Mouse (Mus musculus): ENCODE measurements around the gene Olfr508. TPM values are rescaled to one million over a fixed set of nuclear protein-coding genes. Genes with fewer than 3 reads are reported as not detected.

Olfr508 gene
- polyA plus RNA-seq, 1 experiment = not detected

DNA sequence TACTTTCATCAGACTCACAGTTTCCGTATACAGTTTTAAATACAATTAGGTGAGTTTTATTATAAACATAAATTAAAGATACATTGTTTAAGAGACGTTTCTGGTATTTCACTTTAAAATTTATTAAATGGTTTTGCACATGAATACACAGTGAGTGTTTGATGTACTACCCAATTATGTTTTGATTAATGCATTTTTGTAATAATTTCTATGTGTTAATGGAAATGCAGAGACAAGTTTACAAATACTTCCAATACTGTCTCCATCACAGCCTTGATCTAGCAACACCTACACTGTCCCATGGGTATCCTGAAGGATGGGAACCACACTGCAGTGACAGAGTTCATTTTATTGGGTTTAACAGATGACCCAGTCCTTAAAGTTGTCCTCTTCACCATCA lies 8.3 kb upstream of the Olfr508 start, which contains the start of gene Olfr507:
Gene Olfr507 (plus strand): TSS at position 301 of the 400 bp plus-strand sequence.
- no peaks in the 10 kb centered on the region for H3K27me3 ChIP-seq (ENCODE audit: control insufficient read depth, insufficient read depth, low read length, poor library complexity, severe bottlenecking)
- TF ChIP-seq EP300 (IDR thresholded peaks at IDR 0.05; ENCODE audit: insufficient read depth, low read depth, low read length) = no peak
- no peak for TF ChIP-seq CTCF (IDR thresholded peaks at IDR 0.05; ENCODE audit: low read depth, low read length)
- no peak for TF ChIP-seq POLR2A (IDR thresholded peaks at IDR 0.05; ENCODE audit: insufficient read depth, low read length)
- no peak within 1 kb of the TSS for H3K27ac ChIP-seq (ENCODE audit: insufficient read depth, low read length)
- H3K36me3 ChIP-seq (ENCODE audit: control insufficient read depth, insufficient read depth, low read length, poor library complexity, severe bottlenecking) = no peaks in the 10 kb centered on the region
- H3K4me3 ChIP-seq (ENCODE audit: low read depth, low read length) = no peak within 1 kb of the TSS
- no peak within 1 kb of the TSS for H3K9ac ChIP-seq (ENCODE audit: low read depth, poor library complexity, severe bottlenecking)
- H3K4me1 ChIP-seq (ENCODE audit: control insufficient read depth, insufficient read depth, low read length) = no peaks in the 10 kb centered on the region
- H3K9me3 ChIP-seq (replicated peaks; ENCODE audit: control insufficient read depth, insufficient read depth, low read length, poor library complexity, severe bottlenecking) = 0 out of 2 replicates have a peak, but pooled peaks cover 2% of the 10 kb centered on the region

GRCm38 (mm10) chr7:108651806-108652205 lies 22.0 kb downstream of the Olfr508 start, which contains the start of gene Olfr509:
Gene Olfr509 (minus strand): TSS chr7:108651906.
- TF ChIP-seq POLR2A (IDR thresholded peaks at IDR 0.05; ENCODE audit: insufficient read depth, low read length) (no peak), EP300 (IDR thresholded peaks at IDR 0.05; ENCODE audit: insufficient read depth, low read depth, low read length) (no peak), CTCF (IDR thresholded peaks at IDR 0.05; ENCODE audit: low read depth, low read length) (no peak)
- H3K36me3 ChIP-seq (ENCODE audit: control insufficient read depth, insufficient read depth, low read length, poor library complexity, severe bottlenecking) = no peaks in the 10 kb centered on the region
- no peaks in the 10 kb centered on the region for H3K9me3 ChIP-seq (replicated peaks; ENCODE audit: control insufficient read depth, insufficient read depth, low read length, poor library complexity, severe bottlenecking)
- no peaks in the 10 kb centered on the region for H3K27me3 ChIP-seq (ENCODE audit: control insufficient read depth, insufficient read depth, low read length, poor library complexity, severe bottlenecking)
- no peak within 1 kb of the TSS for H3K27ac ChIP-seq (ENCODE audit: insufficient read depth, low read length)
- no peak within 1 kb of the TSS for H3K4me3 ChIP-seq (ENCODE audit: low read depth, low read length)
- H3K4me1 ChIP-seq (ENCODE audit: control insufficient read depth, insufficient read depth, low read length) = no peaks in the 10 kb centered on the region
- no peak within 1 kb of the TSS for H3K9ac ChIP-seq (ENCODE audit: low read depth, poor library complexity, severe bottlenecking)

DNA sequence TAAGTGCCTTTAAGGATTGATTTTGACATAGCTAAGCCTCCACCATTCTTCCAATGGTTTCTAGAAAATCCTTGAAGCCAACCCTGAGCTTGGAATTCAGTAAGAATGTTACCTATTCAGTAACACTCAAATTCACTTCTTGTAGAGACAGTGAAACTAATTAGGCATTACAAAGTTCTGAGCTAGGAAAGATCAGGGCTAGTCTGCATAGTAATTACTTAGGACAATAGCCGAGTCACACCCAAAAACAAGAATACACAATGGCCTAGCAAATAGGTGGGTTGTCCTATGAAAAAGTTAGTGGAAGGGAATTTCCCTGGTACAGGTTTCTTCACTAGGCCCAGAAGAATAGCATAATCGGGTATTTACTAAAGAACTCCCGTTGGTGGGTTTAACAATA lies 32.6 kb downstream of the Olfr508 start:
- Histone ChIP-seq H3K9ac (ENCODE audit: low read depth, poor library complexity, severe bottlenecking) (no peak overlapping the region), H3K4me3 (ENCODE audit: low read depth, low read length) (no peak overlapping the region)

DNA sequence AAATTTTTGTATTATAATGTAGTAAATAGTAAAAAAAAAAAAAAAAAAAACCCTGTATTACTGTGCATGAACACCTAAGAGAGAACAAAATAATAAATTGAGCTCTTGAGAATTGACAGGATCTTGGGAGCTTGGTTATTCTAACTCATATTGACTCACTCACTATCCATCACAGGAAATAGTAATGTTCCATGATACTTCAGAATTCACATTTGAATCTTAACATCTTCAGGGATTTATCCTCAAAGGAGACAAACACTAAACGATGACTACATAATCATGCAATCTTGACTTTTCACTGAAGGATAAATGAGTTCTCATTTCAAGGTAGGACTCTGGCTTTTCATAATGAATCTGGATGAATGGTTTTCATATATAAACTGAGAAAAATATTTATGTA lies 36.3 kb downstream of the Olfr508 start, which contains the start of gene Olfr510:
Gene Olfr510 (plus strand): TSS at position 301 of the 400 bp plus-strand sequence.
- Histone ChIP-seq H3K9me3 (replicated peaks; ENCODE audit: control insufficient read depth, insufficient read depth, low read length, poor library complexity, severe bottlenecking) (0 out of 2 replicates have a peak, but pooled peaks cover 4% of the 10 kb centered on the region), H3K36me3 (ENCODE audit: control insufficient read depth, insufficient read depth, low read length, poor library complexity, severe bottlenecking) (no peaks in the 10 kb centered on the region), H3K27me3 (ENCODE audit: control insufficient read depth, insufficient read depth, low read length, poor library complexity, severe bottlenecking) (no peaks in the 10 kb centered on the region), H3K4me1 (ENCODE audit: control insufficient read depth, insufficient read depth, low read length) (no peaks in the 10 kb centered on the region), H3K9ac (ENCODE audit: low read depth, poor library complexity, severe bottlenecking) (no peak within 1 kb of the TSS), H3K4me3 (ENCODE audit: low read depth, low read length) (no peak within 1 kb of the TSS), H3K27ac (ENCODE audit: insufficient read depth, low read length) (no peak within 1 kb of the TSS)
- no peak for TF ChIP-seq POLR2A (IDR thresholded peaks at IDR 0.05; ENCODE audit: insufficient read depth, low read length)
- no peak for TF ChIP-seq CTCF (IDR thresholded peaks at IDR 0.05; ENCODE audit: low read depth, low read length)
- no peak for TF ChIP-seq EP300 (IDR thresholded peaks at IDR 0.05; ENCODE audit: insufficient read depth, low read depth, low read length)

More for the DNA sequence above, 32.6 kb downstream of the Olfr508 start:
- Histone ChIP-seq H3K27me3 (ENCODE audit: control insufficient read depth, insufficient read depth, low read length, poor library complexity, severe bottlenecking) (no peaks in the 10 kb centered on the region), H3K36me3 (ENCODE audit: control insufficient read depth, insufficient read depth, low read length, poor library complexity, severe bottlenecking) (no peaks in the 10 kb centered on the region), H3K27ac (ENCODE audit: insufficient read depth, low read length) (no peak overlapping the region), H3K9me3 (replicated peaks; ENCODE audit: control insufficient read depth, insufficient read depth, low read length, poor library complexity, severe bottlenecking) (no peaks in the 10 kb centered on the region), H3K4me1 (ENCODE audit: control insufficient read depth, insufficient read depth, low read length) (no peaks in the 10 kb centered on the region)
- TF ChIP-seq POLR2A (IDR thresholded peaks at IDR 0.05; ENCODE audit: insufficient read depth, low read length) = no peak
- TF ChIP-seq CTCF (IDR thresholded peaks at IDR 0.05; ENCODE audit: low read depth, low read length) = no peak
- no peak for TF ChIP-seq EP300 (IDR thresholded peaks at IDR 0.05; ENCODE audit: insufficient read depth, low read depth, low read length)

DNA sequence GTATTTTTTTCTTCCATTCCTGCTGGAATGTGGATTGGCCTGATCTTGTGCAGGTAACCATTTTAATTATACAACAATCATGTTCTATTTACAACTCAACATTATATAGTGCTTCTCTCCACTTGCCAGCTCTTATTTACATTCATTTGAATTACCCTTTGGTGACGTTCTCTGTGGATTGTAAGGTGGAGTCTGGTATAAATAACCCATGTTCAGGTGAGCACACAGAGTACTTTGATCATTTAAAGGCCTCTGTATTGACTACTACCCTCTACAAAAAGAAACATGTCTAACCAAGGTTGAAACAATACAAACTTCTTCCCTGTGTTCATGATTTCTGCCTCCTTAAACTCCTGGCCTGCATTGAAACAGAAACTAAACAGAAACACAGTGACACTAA lies 41.3 kb downstream of the Olfr508 start:
- H3K27ac ChIP-seq (ENCODE audit: insufficient read depth, low read length) = no peak overlapping the region
- TF ChIP-seq CTCF (IDR thresholded peaks at IDR 0.05; ENCODE audit: low read depth, low read length) (no peak), EP300 (IDR thresholded peaks at IDR 0.05; ENCODE audit: insufficient read depth, low read depth, low read length) (no peak), POLR2A (IDR thresholded peaks at IDR 0.05; ENCODE audit: insufficient read depth, low read length) (no peak)
- peaks cover 44% of the 10 kb centered on the region for H3K9me3 ChIP-seq (replicated peaks; ENCODE audit: control insufficient read depth, insufficient read depth, low read length, poor library complexity, severe bottlenecking)
- no peaks in the 10 kb centered on the region for H3K4me1 ChIP-seq (ENCODE audit: control insufficient read depth, insufficient read depth, low read length)
- no peak overlapping the region for H3K4me3 ChIP-seq (ENCODE audit: low read depth, low read length)
- H3K27me3 ChIP-seq (ENCODE audit: control insufficient read depth, insufficient read depth, low read length, poor library complexity, severe bottlenecking) = no peaks in the 10 kb centered on the region
- no peak overlapping the region for H3K9ac ChIP-seq (ENCODE audit: low read depth, poor library complexity, severe bottlenecking)
- H3K36me3 ChIP-seq (ENCODE audit: control insufficient read depth, insufficient read depth, low read length, poor library complexity, severe bottlenecking) = no peaks in the 10 kb centered on the region

- H3K9ac ChIP-seq (ENCODE audit: low read depth, poor library complexity, severe bottlenecking) = no peak overlapping the region
- H3K4me3 ChIP-seq (ENCODE audit: low read depth, low read length) = no peak overlapping the region
- H3K36me3 ChIP-seq (ENCODE audit: control insufficient read depth, insufficient read depth, low read length, poor library complexity, severe bottlenecking) = no peaks in the 10 kb centered on the region
- H3K27me3 ChIP-seq (ENCODE audit: control insufficient read depth, insufficient read depth, low read length, poor library complexity, severe bottlenecking) = no peaks in the 10 kb centered on the region
- peaks cover 3% of the 10 kb centered on the region for H3K4me1 ChIP-seq (ENCODE audit: control insufficient read depth, insufficient read depth, low read length)
- peaks cover 25% of the 10 kb centered on the region for H3K9me3 ChIP-seq (replicated peaks; ENCODE audit: control insufficient read depth, insufficient read depth, low read length, poor library complexity, severe bottlenecking)
- 0 out of 2 replicates have a peak overlapping the region, but pooled peaks have one; percentile 28 for H3K27ac ChIP-seq (ENCODE audit: insufficient read depth, low read length)
- TF ChIP-seq POLR2A (IDR thresholded peaks at IDR 0.05; ENCODE audit: insufficient read depth, low read length) (no peak), CTCF (IDR thresholded peaks at IDR 0.05; ENCODE audit: low read depth, low read length) (no peak), EP300 (IDR thresholded peaks at IDR 0.05; ENCODE audit: insufficient read depth, low read depth, low read length) (0 out of 2 replicates have a peak, but pooled peaks have one; percentile 50)
Observed at GRCm38 (mm10) chr7:108678886-108679285, 49.1 kb downstream of the Olfr508 start.

Other genes with a start within 250 kb of the Olfr508 start
- gene Olfr495, start 236.8 kb upstream of the Olfr508 start, polyA plus RNA-seq (2011; ENCODE audit: insufficient read depth, insufficient read length, low read depth, missing spikeins) = not detected in 2 replicates
- not detected in 2 replicates for gene Olfr497, start 209.6 kb upstream of the Olfr508 start, polyA plus RNA-seq (2011; ENCODE audit: insufficient read depth, insufficient read length, low read depth, missing spikeins)
- gene Olfr498, start 164.7 kb upstream of the Olfr508 start, polyA plus RNA-seq (2011; ENCODE audit: insufficient read depth, insufficient read length, low read depth, missing spikeins) = not detected in 2 replicates
- gene Olfr502, start 104.9 kb upstream of the Olfr508 start, polyA plus RNA-seq (2011; ENCODE audit: insufficient read depth, insufficient read length, low read depth, missing spikeins) = not detected in 2 replicates
- gene Olfr503, start 85.5 kb upstream of the Olfr508 start, polyA plus RNA-seq (2011; ENCODE audit: insufficient read depth, insufficient read length, low read depth, missing spikeins) = not detected in 2 replicates
- gene Olfr504, start 64.2 kb upstream of the Olfr508 start, polyA plus RNA-seq (2011; ENCODE audit: insufficient read depth, insufficient read length, low read depth, missing spikeins) = not detected in 2 replicates
- 0.20 TPM in 1 of 2 replicates, not detected in the other for gene Olfr506, start 19.2 kb upstream of the Olfr508 start, polyA plus RNA-seq (2011; ENCODE audit: insufficient read depth, insufficient read length, low read depth, missing spikeins)
- not detected in 2 replicates for gene Olfr507, start 8.2 kb upstream of the Olfr508 start, polyA plus RNA-seq (2011; ENCODE audit: insufficient read depth, insufficient read length, low read depth, missing spikeins)
- gene Olfr509, start 21.9 kb downstream of the Olfr508 start, polyA plus RNA-seq (2011; ENCODE audit: insufficient read depth, insufficient read length, low read depth, missing spikeins) = not detected in 2 replicates
- gene Olfr510, start 36.4 kb downstream of the Olfr508 start, polyA plus RNA-seq (2011; ENCODE audit: insufficient read depth, insufficient read length, low read depth, missing spikeins) = not detected in 2 replicates
- not detected in 2 replicates for gene Olfr512, start 83.3 kb downstream of the Olfr508 start, polyA plus RNA-seq (2011; ENCODE audit: insufficient read depth, insufficient read length, low read depth, missing spikeins)
- not detected in 2 replicates for gene Olfr513, start 121.0 kb downstream of the Olfr508 start, polyA plus RNA-seq (2011; ENCODE audit: insufficient read depth, insufficient read length, low read depth, missing spikeins)
- gene Olfr514, start 196.0 kb downstream of the Olfr508 start, polyA plus RNA-seq (2011; ENCODE audit: insufficient read depth, insufficient read length, low read depth, missing spikeins) = not detected in 2 replicates
- not detected in 2 replicates for gene Olfr516, start 220.5 kb downstream of the Olfr508 start, polyA plus RNA-seq (2011; ENCODE audit: insufficient read depth, insufficient read length, low read depth, missing spikeins)
- gene Olfr517, start 242.4 kb downstream of the Olfr508 start, polyA plus RNA-seq (2011; ENCODE audit: insufficient read depth, insufficient read length, low read depth, missing spikeins) = not detected in 2 replicates

Data from ES-Bruce4 (cell line).